Mouse (Mus musculus) kidney, adult 2 months (tissue): ENCODE measurements around the gene Rubcnl.

Experiments
- CTCF ChIP-seq: fragments of 200-500 bp; conservative IDR thresholded peaks from 2 replicates; pipeline ENCODE4 v1.5.1; 2011; ENCODE audit warnings: low read depth, mild to moderate bottlenecking, control low read depth, low read length, moderate library complexity, mixed read lengths; ENCODE audit not compliant: insufficient read depth, insufficient read length
- POLR2A ChIP-seq: fragments of 200-500 bp; IDR thresholded peaks from one replicate; pipeline ENCODE4 v1.6.1; 2011; ENCODE audit warnings: low read depth, low read length, control low read depth

- TF ChIP-seq POLR2A (no peak), CTCF (no peak)
Measured at GRCm38 (mm10) chr14:75077946-75078345, 62.1 kb downstream of the Rubcnl start.
